13 mouse cellular contexts compared by ENCODE assay signal in the genomic region with DNA sequence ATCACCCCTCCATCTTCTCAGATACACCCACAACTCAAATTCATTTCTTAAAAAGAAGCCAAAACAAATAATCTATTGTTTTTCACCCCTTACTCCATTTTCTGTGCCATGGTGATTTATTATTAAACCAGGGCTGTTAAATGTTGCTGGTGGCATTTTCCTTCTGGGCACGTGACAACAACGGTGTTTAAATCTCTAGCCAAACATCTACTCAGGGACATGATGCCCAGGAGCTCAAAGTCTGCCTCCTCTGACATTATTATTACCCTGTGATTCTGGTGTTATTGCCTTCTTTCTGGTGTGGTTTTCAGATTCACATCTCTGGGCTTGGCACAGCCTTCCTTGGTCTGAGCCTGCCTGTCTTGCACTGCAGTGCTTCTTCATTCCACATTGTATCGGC.
"Had no signal": no experiment of that assay in that cellular context is flagged by ENCODE, and none has a peak within 500 bp of the region (broad histone marks: within the 10 kb centered on the region; RNA-seq: fewer than 3 reads in every experiment).

No protein-coding gene starts in this region.

- DNase-seq: lung, adult 18-20 months; lung, embryonic 14.5 days; lung, postnatal 10 days; lung, postnatal 4 days; midbrain, embryonic 14.5 days; retina, postnatal 1 day; right cerebral cortex, adult 18-20 months; right cerebral cortex, postnatal 25 days; right cerebral cortex, postnatal 4 days; spleen, adult 18-20 months; thymus, adult 18-20 months; thymus, postnatal 14 days; thymus, postnatal 36 days had no signal
